Mouse (Mus musculus) layer of hippocampus, postnatal 10 days (tissue): ENCODE measurements around the gene Polr3g. TPM values are rescaled to one million over a fixed set of nuclear protein-coding genes. Genes with fewer than 3 reads are reported as not detected.
A peak's percentile ranks its signal among the peaks of the same experiment; 100 is the strongest.
"Not testable (repeated sequence)": the region's sequence is repeated elsewhere in the genome, so short reads cannot be mapped to it uniquely, and the experiment has no call there.

Experiments used
- DNase-seq, 2 experiments: peaks; one replicate each; pipeline ENCODE4 v3.0.0; 2021; ENCODE audit warnings: low spot score in 2 of 2
- total RNA-seq, 2 experiments: library from RNA; stranded (reverse); gene quantifications; 2 replicates each; pipeline ENCODE4 v1.2.3; 2021

Gene Polr3g
- total RNA-seq, 2 experiments from 2014 or later: 3.0 to 3.8 TPM

- no peak for DNase-seq
These were observed 21.2 kb downstream of the Polr3g start for GRCm38 (mm10) chr13:81689587-81689986.

DNA sequence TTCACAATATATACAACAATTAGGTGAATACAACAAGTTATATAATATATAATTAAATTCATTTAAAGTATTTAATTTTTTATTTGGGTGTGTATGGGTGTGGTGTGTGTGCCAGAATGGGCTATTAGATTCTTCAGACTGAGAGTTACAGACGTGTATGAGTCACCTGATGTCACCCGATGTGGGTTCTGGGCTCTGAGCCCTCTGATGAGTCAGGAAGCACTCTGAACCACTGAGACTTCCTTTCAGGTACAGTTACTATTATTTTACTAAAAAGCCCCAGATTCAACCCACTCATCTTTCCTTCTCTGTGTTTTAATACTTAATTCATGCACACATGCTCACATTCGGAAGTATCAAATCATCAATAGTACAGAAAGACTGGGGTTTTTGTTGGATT, 25.9 kb downstream of the Polr3g start:
- DNase-seq: no peak

- DNase-seq: no peak
These were observed 26.6 kb downstream of the Polr3g start for GRCm38 (mm10) chr13:81684258-81684657.

DNA sequence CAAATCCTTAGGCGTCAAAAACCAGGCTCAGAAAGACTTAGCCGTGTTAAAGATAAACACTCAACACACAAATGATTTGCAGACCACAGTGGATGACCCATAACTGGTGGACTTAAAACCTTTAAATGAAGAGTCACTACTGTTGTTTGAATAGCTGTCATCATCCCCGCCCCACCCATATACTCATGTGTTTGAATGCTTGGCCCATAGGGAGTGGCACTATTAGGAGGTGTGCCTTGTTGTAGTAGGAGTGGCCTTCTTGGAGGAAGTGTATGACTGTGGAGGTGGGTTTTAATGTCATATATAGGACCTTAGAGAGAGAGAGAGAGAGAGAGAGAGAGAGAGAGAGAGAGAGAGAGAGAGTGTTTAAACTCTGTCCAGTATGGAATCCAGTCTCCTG, 27.7 kb downstream of the Polr3g start:
- no peak for DNase-seq

DNA sequence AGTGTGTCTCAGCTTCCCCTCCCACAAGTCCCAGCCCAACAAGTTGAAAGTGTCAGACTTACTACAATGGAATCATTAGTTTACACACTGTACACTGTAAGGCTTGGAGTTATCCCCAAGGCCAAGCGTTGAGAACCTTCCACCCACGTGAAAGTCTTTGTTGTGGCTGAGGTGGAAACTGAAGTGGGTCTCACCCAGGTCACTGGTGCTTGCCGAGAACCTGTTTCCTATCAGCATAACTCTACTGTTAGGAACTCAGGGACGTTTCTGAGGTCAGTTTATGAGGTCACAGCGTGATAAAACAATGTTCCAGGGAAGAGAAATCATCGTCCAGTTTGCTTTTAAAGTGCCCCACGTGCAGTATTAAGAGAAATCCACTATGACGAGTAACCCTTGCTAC, 35.5 kb downstream of the Polr3g start:
- no peak for DNase-seq

DNA sequence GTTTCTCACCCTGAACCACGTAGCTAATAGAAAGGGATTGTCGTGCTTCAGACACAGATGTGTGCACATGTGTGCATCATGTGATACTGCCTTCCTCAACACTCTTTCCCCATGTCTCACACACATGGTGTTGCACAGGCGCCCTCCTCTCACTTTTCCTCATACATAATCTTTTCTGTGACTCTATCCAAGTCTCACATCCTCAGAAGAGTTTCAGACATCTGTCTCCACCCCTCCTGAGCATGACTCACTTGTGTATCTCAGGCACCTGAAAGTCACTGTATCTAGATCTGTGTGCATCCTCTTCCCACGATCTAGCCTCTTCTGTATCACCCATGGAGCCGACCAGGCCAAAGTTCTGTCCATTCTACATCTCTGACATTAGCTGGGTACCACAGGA, 43.1 kb downstream of the Polr3g start:
- DNase-seq: no peak

DNA sequence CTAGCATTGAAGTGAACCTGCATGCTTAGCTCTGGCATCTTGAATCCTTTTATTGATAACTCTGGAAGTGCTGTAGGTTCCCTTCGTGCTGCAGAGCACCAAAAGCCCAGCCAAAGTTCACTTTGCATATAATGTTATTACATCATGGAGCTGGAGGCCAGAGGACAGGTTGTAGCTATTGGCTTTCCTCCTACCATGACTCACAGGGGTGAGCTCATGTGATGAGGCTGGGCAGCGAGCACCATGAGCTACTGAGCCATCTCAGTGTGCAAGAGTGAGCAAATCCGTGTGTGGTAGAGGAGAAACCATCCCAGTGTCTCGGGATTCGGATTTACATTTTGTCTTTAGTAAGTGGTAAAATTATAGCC, 46.5 kb downstream of the Polr3g start:
- DNase-seq: no peak

DNA sequence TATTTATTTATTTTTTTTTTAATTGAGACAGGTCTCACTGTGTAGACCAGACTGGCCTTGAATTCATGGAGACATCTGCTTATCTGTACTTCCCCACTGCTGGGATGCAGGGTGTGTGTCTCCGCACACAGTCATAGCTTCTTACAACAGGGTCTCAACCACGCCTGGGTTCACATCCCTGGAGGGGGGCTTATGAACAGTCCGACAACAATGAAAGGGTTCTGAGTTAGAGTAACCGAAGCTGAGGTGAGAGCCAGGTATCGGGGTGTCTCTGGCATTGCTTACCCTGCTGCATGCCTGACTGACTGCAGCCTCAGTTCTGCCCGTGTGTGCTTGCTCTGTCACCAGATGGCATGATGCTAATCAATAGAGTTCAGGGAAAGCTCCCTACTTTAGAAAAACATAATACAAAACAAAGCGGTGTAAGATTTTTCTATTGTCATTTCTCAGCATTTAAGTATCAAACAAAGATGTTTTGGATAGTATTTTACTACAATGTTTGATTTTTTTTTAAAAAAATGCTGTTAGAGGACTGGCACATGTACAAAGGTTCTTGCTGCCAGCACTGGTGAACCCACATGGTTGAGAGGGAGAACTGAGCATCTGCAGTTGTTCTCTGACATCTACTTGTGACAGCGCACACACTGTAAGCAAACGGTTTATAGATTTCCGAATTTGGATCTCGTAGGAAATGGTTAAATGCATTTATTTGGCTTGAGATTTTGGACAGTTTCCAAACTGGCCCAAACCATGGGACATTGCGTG, 47.1 kb downstream of the Polr3g start:
- DNase-seq: no peak

DNA sequence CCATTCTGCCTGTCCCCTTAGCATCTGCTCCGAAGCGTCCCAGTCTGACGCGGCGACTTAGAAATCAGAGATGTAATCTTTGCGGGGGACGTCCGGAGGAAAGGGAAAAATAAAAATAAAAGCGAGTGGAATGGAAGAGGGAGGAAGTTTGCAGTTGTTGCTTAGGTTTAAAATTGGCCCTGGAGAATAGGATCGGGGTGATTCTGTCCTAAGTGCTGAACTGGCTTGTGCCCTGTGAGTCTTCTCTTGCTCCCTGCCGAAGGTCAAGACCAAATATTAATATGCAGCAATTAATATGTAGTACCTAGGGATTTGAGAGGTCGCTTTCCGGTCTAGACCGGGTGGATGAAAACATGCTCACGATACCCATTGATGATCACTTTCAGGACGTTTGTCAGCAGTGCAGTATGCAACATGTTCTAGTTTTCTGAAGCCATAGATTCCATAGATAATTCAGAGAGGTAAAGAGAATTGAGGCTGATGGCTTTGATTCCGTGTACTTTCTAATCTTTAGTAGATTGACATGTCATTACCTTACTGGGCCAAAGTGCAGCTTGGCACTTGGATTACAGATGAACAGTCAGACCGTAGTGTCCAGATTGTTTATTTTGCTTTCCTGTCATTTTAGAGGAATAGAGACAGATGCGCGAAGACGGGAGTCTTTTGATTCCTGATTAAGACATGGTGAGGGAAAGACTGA, 52.6 kb downstream of the Polr3g start:
- no peak for DNase-seq

- peak; percentile 88 to 92 for DNase-seq
These were observed 53.3 kb downstream of the Polr3g start, which contains the start of gene Lysmd3 for GRCm38 (mm10) chr13:81657351-81658052. Gene Lysmd3 (plus strand): TSS chr13:81657663.

DNA sequence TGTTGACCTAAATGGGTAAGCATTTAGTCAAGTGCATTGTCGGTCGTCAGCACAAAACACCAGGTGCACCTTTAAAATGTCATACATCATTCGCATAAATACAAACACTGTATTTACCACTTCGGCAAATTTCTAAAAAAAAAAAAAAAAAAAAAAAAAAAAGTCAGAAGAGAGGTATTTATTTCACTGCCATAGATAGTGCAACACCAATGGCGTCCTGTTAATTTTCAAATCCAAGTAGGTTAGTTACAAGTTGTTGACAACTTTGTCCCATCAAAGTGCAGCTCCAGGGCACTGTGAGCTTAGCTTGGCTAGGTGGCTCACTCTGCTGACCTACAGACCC, 53.8 kb downstream of the Polr3g start:
- no peak for DNase-seq

DNA sequence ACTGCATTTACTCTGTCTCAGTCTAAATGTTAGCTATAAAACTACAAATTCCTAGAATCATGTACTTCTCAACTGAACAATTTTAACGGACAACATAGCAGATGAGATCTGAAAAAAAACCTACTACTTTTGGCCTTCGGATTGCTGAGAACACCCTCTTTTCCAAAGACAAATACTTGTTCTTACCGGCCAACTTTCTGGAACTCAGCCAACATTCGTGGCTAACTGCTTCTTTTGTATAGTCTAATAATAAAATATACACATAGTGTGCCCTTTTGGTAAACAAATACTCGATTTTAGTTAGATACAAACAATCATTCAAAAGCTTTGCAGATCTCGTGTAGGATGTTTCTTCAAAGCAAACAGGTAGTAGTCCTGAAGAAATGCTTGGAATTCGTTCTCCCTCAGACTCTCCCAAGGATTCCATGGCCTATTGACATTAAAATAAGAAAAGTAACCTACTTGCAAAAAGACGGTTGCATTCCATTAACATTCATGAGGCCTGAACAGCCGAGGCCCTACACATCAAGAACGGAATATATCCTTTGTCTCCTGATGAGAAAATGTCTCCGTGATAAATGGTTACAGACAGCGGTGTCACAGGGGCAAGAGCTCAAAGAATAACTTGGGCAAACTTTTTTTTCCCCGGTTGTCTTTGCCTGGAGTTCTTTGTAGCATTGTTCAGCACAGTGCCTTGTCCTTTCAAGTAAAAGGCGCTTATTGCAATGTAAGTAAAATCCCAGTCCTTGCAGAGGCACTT, 54.5 kb downstream of the Polr3g start:
- no peak for DNase-seq

- not testable (repeated sequence) for DNase-seq
These were observed 60.4 kb downstream of the Polr3g start for GRCm38 (mm10) chr13:81650382-81650781.

GRCm38 (mm10) chr13:81646348-81646747, 64.5 kb downstream of the Polr3g start:
- no peak for DNase-seq

DNA sequence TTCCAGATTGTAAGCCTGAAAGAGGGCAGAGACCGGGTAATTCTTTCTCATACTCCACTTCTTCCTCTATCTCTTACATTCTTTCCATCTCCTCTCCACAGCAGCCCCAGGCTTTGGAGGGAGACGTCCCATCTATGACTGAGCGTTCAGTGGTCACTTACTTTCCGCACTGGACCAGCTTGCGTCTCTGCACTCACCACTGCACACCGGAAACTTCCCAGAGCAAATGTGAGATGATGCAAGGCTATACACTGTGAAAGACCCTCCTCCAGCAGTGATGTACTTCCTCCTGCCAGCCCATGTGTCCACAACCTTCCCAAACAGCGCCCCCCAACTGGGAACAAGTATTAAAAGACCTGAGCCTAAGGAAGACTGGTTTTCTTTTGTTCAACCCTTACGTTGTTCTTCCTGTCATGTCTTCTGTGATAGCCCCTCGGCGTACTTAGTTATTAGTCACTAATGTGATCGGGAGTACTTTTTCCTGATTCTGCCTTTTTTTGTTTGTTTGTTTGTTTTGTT, 66.7 kb downstream of the Polr3g start:
- no peak for DNase-seq

GRCm38 (mm10) chr13:81642491-81643149, 68.2 kb downstream of the Polr3g start:
- DNase-seq: no peak

- DNase-seq: peak; percentile 62 to 78
These were observed 69.3 kb downstream of the Polr3g start for GRCm38 (mm10) chr13:81641289-81642045.

- DNase-seq: no peak
These were observed 69.9 kb downstream of the Polr3g start for GRCm38 (mm10) chr13:81640881-81641280.

GRCm38 (mm10) chr13:81639624-81640023, 71.2 kb downstream of the Polr3g start:
- no peak for DNase-seq
